In genomic region chr3:150435818-150436607, GRCm38 (mm10) we compare ENCODE assay signal across 13 mouse cellular contexts.
"Had no signal": no experiment of that assay in that cellular context is flagged by ENCODE, and none has a peak within 500 bp of the region (broad histone marks: within the 10 kb centered on the region; RNA-seq: fewer than 3 reads in every experiment).

No protein-coding gene starts in this region.

- H3K4me2 ChIP-seq: liver, embryonic 13.5 days; midbrain, embryonic 11.5 days had no signal

- H3K27ac ChIP-seq: kidney, postnatal 0 days; layer of hippocampus, adult 2 months; liver, embryonic 13.5 days; stomach, postnatal 0 days had no signal

- H3K36me3 ChIP-seq: liver, embryonic 13.5 days had no signal

- H3K27me3 ChIP-seq: liver, embryonic 13.5 days had no signal

- H3K9ac ChIP-seq: liver, embryonic 13.5 days had no signal

- H3K9me3 ChIP-seq: liver, embryonic 13.5 days had no signal

- DNase-seq: kidney, adult 11 months; liver, embryonic 13.5 days; lung, adult 2 months; lung, postnatal 14 days; right cerebral cortex, postnatal 14 days; thymus, adult 2 months; thymus, postnatal 14 days; thymus, postnatal 4 days had no signal

- H3K4me3 ChIP-seq: layer of hippocampus, adult 2 months; liver, embryonic 13.5 days; myocyte had no signal

- H3K4me1 ChIP-seq: liver, embryonic 13.5 days had no signal
